Mouse (Mus musculus) telencephalon, adult 2 months (tissue): ENCODE data around the gene Pip5k1b.

Experiments used
- DNase-seq: peaks from one replicate; pipeline ENCODE4 v3.0.0-alpha.2; 2011; ENCODE audit warnings: low read depth, low spot score

Gene Pip5k1b

DNA sequence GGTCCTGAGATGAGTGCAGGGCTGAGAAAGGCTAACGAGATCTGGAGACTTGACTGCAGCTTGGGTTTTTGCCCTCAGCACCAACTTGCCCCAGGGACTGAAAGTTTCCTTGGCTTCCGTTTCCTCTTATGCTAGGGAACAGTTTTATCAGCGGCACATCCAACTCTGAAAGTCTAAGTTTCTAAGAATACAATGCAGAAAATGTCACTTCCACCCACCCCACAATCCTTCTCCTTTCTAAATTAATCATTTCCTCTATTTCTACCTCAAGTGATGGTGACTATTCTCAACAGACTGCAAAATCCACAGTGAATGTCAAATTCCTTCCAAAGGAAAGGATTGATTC lies 138.0 kb downstream of the Pip5k1b start:
- DNase-seq: peak; percentile 80

DNA sequence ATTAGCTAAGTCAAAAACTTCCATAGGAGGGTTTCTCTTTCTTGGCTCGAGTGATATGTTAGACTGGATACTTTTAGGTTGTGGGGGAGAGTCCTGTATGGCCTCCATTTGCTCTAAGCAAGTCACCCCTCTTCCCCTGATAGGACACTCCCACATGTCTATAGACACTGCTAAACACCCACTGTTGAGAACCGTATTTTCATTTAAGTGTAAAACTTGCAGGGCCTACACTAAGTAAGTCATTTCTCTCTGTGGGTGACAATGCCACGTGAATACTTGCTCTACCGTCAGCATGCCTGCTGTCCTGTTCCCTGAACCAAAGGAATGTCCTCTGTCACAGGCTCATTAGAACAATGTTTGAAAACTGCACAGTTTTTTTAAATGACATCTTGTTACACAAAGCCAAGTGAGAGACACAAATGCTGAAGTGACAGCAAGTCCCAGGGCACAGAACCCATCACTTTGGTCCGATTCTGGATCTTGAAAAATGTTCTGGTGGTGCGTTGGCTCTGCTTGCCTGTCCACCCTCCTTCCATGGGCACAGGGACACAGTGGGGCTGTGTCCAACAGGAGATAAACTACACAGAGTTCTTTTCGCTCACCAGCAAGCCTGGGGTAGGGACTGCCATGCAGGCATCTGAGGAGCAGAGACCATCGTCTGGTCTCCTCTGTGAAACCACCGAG lies 138.6 kb downstream of the Pip5k1b start:
- DNase-seq: no peak

DNA sequence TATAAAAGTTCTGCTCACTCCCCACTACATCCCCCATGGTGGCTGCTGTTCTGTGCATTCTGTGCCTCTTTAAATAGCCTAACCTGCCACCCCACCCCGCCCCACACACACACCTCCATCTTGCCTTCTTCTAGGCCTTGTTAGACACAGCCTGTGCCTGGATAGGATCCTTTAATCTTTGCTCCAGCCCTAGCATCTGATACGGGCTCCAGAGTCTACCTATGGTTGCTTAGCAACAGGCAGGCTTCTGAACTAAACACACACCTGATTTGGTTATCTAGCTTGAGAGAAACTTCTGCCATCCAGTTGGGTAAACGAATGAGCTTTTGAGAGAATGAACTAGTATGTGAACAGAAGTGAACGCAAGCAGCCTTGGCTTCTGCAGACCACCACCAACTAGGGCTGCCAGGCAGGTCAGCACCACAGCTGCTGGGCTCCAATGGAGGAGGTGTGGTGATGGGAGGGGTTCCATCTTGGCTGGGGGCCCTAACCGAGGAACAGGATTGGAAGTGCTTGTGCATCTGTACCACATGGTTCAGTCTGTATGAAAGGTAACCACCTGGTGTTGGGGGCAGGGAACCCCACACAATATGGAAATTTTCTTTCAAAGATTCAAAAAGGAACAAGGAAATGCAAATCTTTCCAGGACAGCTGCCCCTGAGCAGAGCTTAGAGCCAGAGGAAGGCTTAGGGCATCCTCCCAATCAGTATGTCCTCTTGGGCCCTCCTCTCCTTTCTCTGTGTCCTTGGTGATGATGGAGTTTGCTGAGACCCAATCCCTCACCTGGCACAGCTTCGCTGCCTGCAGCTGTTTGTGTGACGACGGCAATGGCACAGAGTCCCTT lies 139.7 kb downstream of the Pip5k1b start:
- DNase-seq: no peak

- no peak for DNase-seq
Measured at GRCm38 (mm10) chr19:24408863-24409564, 146.7 kb downstream of the Pip5k1b start.

DNA sequence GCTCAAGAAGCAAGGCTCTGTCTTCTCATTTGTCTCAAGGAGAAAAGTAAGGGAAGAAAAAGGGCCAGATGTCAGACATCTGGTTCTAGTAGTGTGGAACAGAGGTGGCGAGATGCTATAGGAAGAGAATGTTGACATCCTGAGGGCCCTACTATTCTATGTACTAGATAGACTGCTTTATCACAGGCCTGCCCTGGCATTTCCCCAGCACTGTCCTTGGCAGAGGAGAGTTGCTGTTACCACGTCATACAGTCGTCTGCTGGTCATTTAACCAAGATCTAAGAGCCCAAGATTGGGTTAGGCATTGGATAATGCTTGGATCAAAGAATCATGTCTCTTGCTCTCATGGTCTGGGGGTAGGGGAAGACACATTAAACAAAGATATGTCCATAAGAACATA lies 151.0 kb downstream of the Pip5k1b start:
- DNase-seq: no peak

DNA sequence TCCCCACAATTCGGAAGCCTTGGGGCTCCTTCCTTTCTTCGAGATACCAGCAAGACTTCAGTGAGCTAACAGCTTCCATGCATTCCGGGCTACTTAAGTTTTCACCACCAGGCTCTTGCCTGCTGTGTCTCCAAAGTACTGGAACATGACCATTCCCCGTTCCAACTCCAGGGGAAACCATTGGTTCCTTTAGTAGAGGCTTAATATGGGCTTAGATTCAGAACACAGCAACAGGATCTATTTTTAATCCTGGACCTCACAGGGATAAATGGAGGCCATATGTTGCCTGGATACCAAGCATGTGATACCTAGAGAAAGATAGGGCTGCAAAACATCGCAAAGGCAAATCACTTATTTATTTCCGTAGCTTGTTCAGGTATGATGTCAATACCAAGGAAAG lies 152.4 kb downstream of the Pip5k1b start:
- no peak for DNase-seq

GRCm38 (mm10) chr19:24393920-24394319 lies 161.8 kb downstream of the Pip5k1b start:
- no peak for DNase-seq

GRCm38 (mm10) chr19:24391519-24392251 lies 164.0 kb downstream of the Pip5k1b start:
- no peak for DNase-seq

- DNase-seq: no peak
Measured at GRCm38 (mm10) chr19:24386956-24387865, 168.5 kb downstream of the Pip5k1b start.

GRCm38 (mm10) chr19:24378470-24378869 lies 177.2 kb downstream of the Pip5k1b start:
- no peak for DNase-seq

- DNase-seq: no peak
Measured at GRCm38 (mm10) chr19:24371763-24372640, 183.7 kb downstream of the Pip5k1b start.

- no peak for DNase-seq
Measured at GRCm38 (mm10) chr19:24368419-24368818, 187.3 kb downstream of the Pip5k1b start.

DNA sequence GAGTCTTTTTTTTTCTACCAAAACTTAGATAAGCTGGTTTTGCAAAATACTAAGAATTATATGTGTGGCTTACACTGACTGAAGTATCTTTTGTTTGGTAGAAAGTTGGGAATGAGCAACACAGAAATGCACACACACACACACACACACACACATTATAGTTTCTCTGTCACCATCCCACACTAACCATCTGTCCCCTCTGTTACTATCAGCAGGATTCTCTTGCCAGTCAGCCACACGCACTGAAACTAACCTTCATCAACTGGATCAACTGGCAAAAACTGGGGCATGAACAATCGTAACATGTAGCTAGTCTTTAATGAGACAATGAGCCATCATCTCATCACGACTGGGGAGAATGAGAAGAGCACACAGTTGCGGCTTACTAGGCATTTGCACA lies 187.9 kb downstream of the Pip5k1b start:
- DNase-seq: peak; percentile 39

- no peak for DNase-seq
Measured at GRCm38 (mm10) chr19:24366747-24367146, 188.9 kb downstream of the Pip5k1b start.

DNA sequence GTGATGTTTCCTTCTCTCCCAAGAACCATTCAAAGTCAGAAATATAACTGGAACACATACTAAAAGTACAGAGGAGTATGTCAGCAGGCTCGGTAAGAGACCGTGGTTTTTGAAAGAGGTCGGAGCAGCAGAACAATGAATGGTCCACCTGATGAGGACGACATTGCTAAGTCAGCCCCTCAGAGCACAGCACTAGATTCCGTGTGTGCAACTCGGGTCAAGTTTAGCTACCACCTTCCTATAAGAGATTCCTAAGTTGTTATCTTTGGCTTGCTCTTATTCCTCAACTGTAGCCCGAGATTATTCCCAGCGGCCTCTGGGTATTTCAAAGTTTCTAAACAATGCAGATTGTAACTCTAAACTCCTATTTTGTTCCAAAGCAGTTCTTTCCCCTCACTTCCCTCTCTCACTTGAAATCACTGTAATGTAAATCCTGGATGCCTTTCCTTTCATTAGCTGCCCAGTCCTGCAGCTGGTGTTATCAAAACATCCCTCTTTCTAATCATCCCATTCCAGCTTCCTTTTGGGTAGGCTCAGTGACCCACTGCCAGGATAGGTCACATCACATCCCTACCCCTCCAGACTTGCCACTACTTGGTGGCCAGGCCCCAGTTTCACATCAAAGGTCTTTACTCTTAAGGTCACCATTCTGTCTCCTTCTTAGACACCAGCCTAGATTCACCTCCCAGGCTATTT lies 192.9 kb downstream of the Pip5k1b start:
- no peak for DNase-seq

DNA sequence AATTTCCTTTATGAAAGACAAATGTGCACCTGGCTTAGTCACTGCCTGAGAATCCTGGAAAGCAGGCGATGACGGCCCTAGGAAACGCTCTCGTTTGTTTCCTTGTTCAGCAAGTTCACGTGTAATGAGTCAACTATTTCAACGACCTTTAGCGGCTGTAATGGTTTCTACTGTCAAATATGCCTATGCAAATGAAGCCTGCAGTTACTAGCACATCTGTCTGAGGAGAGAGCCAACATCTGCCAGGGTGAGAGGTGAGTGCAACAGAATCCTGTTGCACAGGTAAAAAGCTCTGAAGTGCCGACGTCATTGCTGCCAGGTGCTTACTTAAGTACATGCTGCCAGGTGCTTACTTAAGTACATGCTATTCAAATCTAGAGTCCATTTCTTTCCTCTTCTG lies 196.4 kb downstream of the Pip5k1b start:
- no peak for DNase-seq

- no peak for DNase-seq
Measured at GRCm38 (mm10) chr19:24352298-24352959, 203.2 kb downstream of the Pip5k1b start.

GRCm38 (mm10) chr19:24344501-24344900 lies 211.2 kb downstream of the Pip5k1b start:
- no peak for DNase-seq

DNA sequence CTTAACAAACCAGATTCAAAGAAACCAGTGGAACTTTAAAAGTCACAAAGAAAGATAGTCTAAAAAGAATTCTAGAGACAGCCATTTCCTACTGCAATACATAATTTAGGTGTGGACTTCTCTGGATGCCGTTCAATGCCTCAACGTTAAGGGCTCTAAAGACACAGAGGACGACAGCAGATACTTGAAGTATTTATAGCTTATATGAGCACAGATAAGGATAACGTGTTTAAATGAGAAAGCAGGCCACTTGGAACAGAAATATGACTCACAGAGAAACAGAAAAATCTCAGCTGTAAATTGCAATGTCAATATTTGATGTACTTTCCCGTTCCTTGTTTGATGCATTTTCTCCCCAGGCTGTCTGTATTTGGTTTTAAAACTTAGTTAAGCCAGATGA lies 212.9 kb downstream of the Pip5k1b start:
- no peak for DNase-seq
